Mouse (Mus musculus) erythroblast, embryonic 14.5 days (primary cell): Measurements from ENCODE around the gene Sdr39u1. TPM values are rescaled to one million over a fixed set of nuclear protein-coding genes. Genes with fewer than 3 reads are reported as not detected.

ENCODE experiments used
- H3K27me3 ChIP-seq: 2 replicates; pipeline ENCODE4 v1.6.1; 2012; ENCODE audit warnings: inconsistent platforms; ENCODE audit not compliant: control insufficient read depth
- H3K36me3 ChIP-seq: 2 replicates; pipeline ENCODE4 v1.6.1; 2012; ENCODE audit warnings: mild to moderate bottlenecking, inconsistent platforms; ENCODE audit not compliant: control insufficient read depth
- H3K4me1 ChIP-seq: 2 replicates; pipeline ENCODE4 v1.6.1; 2012; ENCODE audit warnings: inconsistent platforms; ENCODE audit not compliant: control insufficient read depth
- H3K4me3 ChIP-seq: replicated peaks from 2 replicates; pipeline ENCODE3; 2012; ENCODE audit warnings: moderate library complexity, mild to moderate bottlenecking, inconsistent platforms
- H3K9me3 ChIP-seq: 2 replicates; pipeline ENCODE4 v1.6.1; 2012; ENCODE audit warnings: low read length, inconsistent platforms, mixed read lengths; ENCODE audit not compliant: control insufficient read depth
- GATA1 ChIP-seq: IDR thresholded peaks from 2 replicates; pipeline ENCODE4 v1.6.1; 2012; ENCODE audit warnings: low read length, inconsistent platforms, mixed read lengths
- TAL1 ChIP-seq: IDR thresholded peaks from 3 replicates; pipeline ENCODE4 v1.6.1; 2012; ENCODE audit warnings: low read length, inconsistent platforms, mixed read lengths
- polyA plus RNA-seq: library from polyadenylated mRNA; stranded (reverse); fragments of >175 nt; gene quantifications from 2 replicates; pipeline ENCODE4 v1.2.3, GENCODE M21; 2012

Gene Sdr39u1
- polyA plus RNA-seq, 1 experiment = 0.20 TPM

DNA sequence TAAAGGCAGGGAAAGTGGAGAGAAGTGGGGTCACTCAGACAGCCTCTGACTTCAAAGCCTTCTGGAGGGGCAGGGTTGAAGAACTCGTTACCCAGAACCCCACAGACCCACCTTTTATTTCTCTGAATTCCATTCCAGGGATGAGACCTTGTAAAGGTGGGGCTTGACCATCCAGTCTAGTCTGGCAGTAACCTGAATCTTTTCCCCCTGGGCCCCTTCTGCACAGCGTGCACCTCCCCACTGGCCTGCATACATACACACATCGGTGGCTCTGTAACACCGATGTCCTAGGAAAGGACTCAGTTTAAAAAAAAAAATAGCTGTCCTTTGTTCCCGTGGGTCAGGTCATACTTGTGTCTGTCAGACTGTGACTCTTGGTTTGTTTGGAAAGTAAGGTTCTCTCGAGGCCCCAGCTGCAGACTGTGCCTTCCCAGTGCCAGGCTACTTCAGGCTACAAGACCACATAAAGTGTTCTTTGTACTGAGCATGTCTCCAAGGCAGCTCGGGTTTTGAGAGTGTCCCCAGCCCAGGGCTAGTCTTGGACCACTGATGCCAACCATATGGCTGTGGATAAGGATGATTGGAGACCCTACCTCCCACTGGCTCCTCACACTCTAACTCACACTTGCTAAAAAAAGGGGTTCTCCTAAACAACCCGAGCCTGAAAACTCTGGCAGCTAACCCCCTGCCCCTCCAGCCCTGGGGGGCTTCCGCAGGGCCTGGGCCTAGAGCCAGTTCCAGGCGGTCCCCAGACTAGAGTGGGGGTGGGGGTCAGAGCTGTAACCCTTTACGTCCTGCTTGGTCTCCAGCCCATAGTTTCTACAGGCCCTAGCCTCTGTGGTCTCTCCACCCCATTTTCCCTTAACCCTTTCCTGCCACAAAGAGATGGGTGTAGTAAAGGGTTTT, 47.2 kb downstream of the Sdr39u1 start:
- Histone ChIP-seq H3K9me3 (no peaks in the 10 kb centered on the region), H3K27me3 (peaks cover 29% of the 10 kb centered on the region), H3K4me3 (no peak overlapping the region), H3K36me3 (no peaks in the 10 kb centered on the region), H3K4me1 (peaks cover 21% of the 10 kb centered on the region)
- TF ChIP-seq GATA1 (no peak), TAL1 (no peak)

DNA sequence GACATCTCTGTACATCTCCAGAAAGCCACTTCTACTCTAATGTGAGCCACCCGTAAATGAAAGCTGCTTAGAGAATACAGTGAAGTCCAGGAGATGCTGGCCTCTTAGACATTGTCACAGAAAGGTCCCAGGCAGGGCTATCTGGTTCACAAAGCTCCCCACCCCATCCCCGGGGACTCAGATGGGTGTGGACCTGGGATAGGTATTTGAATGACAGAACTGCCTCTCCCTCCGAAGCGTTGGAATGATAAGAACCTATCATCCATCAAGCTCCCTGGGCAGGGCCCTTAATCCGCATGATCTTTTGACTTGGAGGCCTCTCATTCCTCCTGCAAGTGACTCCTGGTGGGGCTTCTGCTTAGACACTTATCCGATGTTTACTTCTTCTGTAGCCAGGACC, 49.2 kb downstream of the Sdr39u1 start:
- peaks cover 29% of the 10 kb centered on the region for H3K27me3 ChIP-seq
- H3K4me3 ChIP-seq = no peak overlapping the region
- peaks cover 21% of the 10 kb centered on the region for H3K4me1 ChIP-seq
- no peaks in the 10 kb centered on the region for H3K36me3 ChIP-seq
- H3K9me3 ChIP-seq = no peaks in the 10 kb centered on the region
- no peak for TF ChIP-seq GATA1
- TF ChIP-seq TAL1 = no peak

Other genes with a start within 250 kb of the Sdr39u1 start
- 1.0 and 1.4 TPM in 2 replicates for gene Mdp1, start 239.8 kb downstream of the Sdr39u1 start, polyA plus RNA-seq
- 1.9 and 2.5 TPM in 2 replicates for gene Gmpr2, start 228.4 kb downstream of the Sdr39u1 start, polyA plus RNA-seq
- 6.8 and 9.0 TPM in 2 replicates for gene Nedd8, start 228.2 kb downstream of the Sdr39u1 start, polyA plus RNA-seq
- 3.6 and 4.0 TPM in 2 replicates for gene Tinf2, start 218.5 kb downstream of the Sdr39u1 start, polyA plus RNA-seq
- 0.03 and 0.05 TPM in 2 replicates for gene Tgm1, start 186.4 kb downstream of the Sdr39u1 start, polyA plus RNA-seq
- 0.28 and 0.46 TPM in 2 replicates for gene Rabggta, start 178.0 kb downstream of the Sdr39u1 start, polyA plus RNA-seq
- 0.64 TPM in 1 of 2 replicates, not detected in the other for gene Dhrs1, start 154.6 kb downstream of the Sdr39u1 start, polyA plus RNA-seq
- 1.1 and 1.5 TPM in 2 replicates for gene Nop9, start 154.6 kb downstream of the Sdr39u1 start, polyA plus RNA-seq
- gene Cideb, start 141.8 kb downstream of the Sdr39u1 start, polyA plus RNA-seq = 0.08 and 0.22 TPM in 2 replicates
- gene Ltb4r2, start 138.9 kb downstream of the Sdr39u1 start, polyA plus RNA-seq = not detected in 2 replicates
- 0.08 and 0.13 TPM in 2 replicates for gene Ltb4r1, start 134.3 kb downstream of the Sdr39u1 start, polyA plus RNA-seq
- 0.02 TPM in 1 of 2 replicates, not detected in the other for gene Adcy4, start 116.2 kb downstream of the Sdr39u1 start, polyA plus RNA-seq
- gene Ripk3, start 111.4 kb downstream of the Sdr39u1 start, polyA plus RNA-seq = 0.47 and 0.58 TPM in 2 replicates
- not detected in 2 replicates for gene Nfatc4, start 77.1 kb downstream of the Sdr39u1 start, polyA plus RNA-seq
- 0.01 and 0.02 TPM in 2 replicates for gene Nynrin, start 46.3 kb downstream of the Sdr39u1 start, polyA plus RNA-seq
- gene Cbln3, start 15.9 kb downstream of the Sdr39u1 start, polyA plus RNA-seq = 0.01 TPM in 1 of 2 replicates, not detected in the other
- gene Khnyn, start 15.3 kb downstream of the Sdr39u1 start, polyA plus RNA-seq = 1.3 and 1.9 TPM in 2 replicates
- gene Cma1, start 44.4 kb upstream of the Sdr39u1 start, polyA plus RNA-seq = not detected in 2 replicates
- not detected in 2 replicates for gene Cma2, start 50.7 kb upstream of the Sdr39u1 start, polyA plus RNA-seq
- gene Mcpt1, start 117.7 kb upstream of the Sdr39u1 start, polyA plus RNA-seq = not detected in 2 replicates
- not detected in 2 replicates for gene Mcpt9, start 130.2 kb upstream of the Sdr39u1 start, polyA plus RNA-seq
- gene Mcpt2, start 141.7 kb upstream of the Sdr39u1 start, polyA plus RNA-seq = not detected in 2 replicates
- not detected in 2 replicates for gene Mcpt4, start 162.0 kb upstream of the Sdr39u1 start, polyA plus RNA-seq
- gene Mcpt8, start 185.0 kb upstream of the Sdr39u1 start, polyA plus RNA-seq = 0.31 and 0.52 TPM in 2 replicates
- gene Ctsg, start 202.3 kb upstream of the Sdr39u1 start, polyA plus RNA-seq = 0.31 and 0.42 TPM in 2 replicates
- not detected in 2 replicates for gene Gzme, start 220.3 kb upstream of the Sdr39u1 start, polyA plus RNA-seq
- gene Gzmd, start 232.3 kb upstream of the Sdr39u1 start, polyA plus RNA-seq = not detected in 2 replicates